Mouse (Mus musculus) embryonic fibroblast, embryonic 13.5 days (primary cell): ENCODE measurements around the gene Alkbh8.

Experiments used
- CTCF ChIP-seq: IDR thresholded peaks from 2 replicates; pipeline ENCODE4 v1.5.1; 2011; ENCODE audit warnings: mild to moderate bottlenecking, control low read depth, low read length, moderate library complexity, borderline replicate concordance; ENCODE audit not compliant: insufficient read depth
- POLR2A ChIP-seq: IDR thresholded peaks from 2 replicates; pipeline ENCODE4 v1.6.1; 2011; ENCODE audit warnings: low read depth, mild to moderate bottlenecking, control low read depth, low read length, moderate library complexity

DNA sequence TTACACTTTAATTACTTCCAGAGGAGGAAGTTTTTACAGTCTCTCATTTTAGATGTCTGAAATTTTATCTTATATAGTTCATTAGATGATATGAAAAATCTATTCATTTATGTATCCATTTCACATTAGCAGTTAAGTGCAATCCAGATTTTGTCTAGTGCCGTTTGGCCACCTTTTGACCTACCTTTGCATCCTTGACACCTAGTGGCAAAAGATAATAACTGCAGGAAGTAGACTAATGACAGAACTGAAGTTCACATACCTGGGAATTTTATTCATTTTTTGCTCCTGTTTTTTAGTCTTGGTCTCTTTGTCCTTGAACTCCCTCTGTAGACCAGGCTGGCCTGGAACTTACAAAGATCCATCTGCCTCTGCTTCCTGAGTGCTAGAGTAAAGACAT is 15.1 kb downstream of the Alkbh8 start:
- TF ChIP-seq CTCF, result no peak
- TF ChIP-seq POLR2A, result no peak
